Mouse (Mus musculus): ENCODE data around the gene Pom121l2.

DNA sequence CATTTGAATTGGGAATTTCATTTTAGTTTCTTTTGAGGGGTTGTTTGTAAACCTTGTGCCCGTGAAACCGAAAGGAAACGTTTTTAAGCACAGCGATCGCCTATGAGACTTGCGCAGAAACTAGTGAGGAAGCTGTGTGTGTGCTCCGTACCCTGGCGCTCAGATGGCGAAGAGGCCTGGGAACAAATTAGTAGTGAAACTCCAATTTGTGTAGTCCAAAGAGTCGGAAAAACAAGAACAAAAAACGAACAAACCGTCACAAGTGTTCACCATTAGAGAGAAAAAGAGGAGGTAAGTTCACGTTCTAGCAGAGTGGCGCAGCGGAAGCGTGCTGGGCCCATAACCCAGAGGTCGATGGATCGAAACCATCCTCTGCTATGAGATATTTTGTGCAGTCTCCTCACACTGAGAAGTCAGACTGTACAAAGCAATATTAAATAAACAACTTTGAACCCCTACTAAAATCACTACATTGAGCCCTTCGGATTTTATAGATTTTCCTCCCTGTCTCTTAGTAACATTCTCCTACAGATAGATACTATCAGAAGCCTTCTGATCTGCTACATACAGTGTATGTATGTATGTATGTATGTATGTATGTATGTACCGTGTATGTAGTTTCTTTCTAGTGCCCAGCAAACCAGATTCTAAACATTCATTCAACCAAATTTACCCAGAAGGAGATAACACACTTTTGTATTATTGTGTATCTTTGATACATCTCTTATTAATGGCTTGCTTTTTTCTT lies 6.1 kb upstream of the Pom121l2 start:
- no peak for TF ChIP-seq CTCF (IDR thresholded peaks at IDR 0.05; ENCODE audit: control insufficient read depth, insufficient read depth, insufficient read length)
- TF ChIP-seq FOSL1 (IDR thresholded peaks at IDR 0.05; ENCODE audit: insufficient read depth, low read length, poor library complexity, severe bottlenecking): no peak
